Mouse (Mus musculus): ENCODE measurements around the gene Olfr1198. TPM values are rescaled to one million over a fixed set of nuclear protein-coding genes. Genes with fewer than 3 reads are reported as not detected.

The Olfr1198 gene
- polyA plus RNA-seq (2012; ENCODE audit: low replicate concordance) = not detected in 2 replicates

DNA sequence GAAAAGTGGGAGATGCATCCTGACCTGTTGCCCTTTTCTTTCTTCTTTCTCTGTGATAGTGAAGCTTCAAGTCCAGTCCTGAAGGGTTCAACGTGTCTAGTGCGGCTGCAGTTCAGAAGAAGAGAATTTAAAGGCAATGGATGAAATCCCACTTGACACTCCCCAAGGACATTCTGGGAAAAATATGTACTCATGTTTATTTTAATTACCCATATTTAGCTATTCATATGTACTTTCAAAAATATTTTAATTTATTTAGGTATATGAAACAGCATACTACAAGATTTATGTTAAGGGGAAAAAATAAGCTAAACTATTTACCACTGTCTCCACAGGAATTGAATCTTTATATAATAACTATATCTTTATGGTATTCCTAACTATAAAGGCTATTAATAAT is at the start of gene Olfr1198:
TSS of gene Olfr1198 (minus strand) at position 101 of the 400 bp plus-strand sequence.

DNA sequence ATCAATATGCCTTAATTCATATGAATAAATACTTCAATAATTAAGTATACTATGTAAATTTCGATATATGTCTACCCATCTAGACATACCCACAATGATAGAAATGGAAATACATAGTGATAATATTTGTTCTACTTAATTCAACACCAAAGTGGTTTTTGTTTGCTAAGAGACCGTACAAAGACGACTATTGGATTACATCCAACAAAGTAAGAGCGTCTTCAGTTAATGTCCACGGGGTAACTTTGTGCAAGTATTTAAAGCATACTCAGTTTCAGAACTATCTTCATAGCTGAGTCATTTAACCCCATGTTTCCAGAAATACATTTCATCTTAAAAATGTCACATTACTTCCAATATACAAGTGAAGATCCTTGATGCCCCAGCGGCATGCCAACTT is 41.6 kb upstream of the Olfr1198 start, which contains the start of gene Olfr1201:
TSS of gene Olfr1201 (plus strand) at position 301 of the 400 bp plus-strand sequence.

DNA sequence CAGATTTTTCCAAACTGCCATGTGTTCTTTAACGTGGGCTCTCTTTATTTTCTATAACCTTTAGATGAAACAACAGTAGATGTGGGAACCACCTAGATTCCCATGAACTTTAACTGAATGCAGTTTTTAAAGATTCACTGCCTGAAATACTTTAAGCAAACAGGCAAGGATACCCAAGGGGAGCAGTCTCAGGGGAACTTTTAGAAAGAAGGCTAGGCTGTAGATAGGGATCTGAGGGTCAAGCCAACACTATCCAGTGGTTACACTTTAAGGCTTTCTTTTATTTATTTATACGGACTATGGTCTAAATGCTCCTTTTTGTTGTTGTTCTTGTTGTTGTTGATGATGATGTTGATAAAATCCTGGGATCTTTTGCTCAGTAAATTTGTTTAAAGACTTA is 19.2 kb upstream of the Olfr1198 start, which contains the start of gene Olfr1200:
TSS of gene Olfr1200 (minus strand) at position 101 of the 400 bp plus-strand sequence.

DNA sequence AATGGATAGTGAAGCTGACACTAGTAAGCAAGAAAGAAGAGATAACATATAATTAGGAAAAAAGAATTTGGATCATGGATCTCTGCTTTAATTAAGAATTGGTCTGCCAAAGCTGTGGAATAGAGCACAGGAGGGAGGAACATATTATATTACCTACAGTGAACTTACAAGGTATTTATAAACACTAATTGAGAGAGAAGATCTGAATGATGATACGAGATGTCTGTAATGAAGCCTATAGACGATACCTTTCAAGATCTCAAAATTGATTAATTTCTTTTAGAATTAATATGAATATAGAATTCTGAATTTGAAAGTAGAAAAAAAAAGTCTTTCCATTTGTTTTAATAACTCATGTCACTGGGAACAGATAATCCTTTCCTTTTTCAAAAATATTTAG is 9.2 kb upstream of the Olfr1198 start, which contains the start of gene Olfr1199:
TSS of gene Olfr1199 (minus strand) at position 101 of the 400 bp plus-strand sequence.

DNA sequence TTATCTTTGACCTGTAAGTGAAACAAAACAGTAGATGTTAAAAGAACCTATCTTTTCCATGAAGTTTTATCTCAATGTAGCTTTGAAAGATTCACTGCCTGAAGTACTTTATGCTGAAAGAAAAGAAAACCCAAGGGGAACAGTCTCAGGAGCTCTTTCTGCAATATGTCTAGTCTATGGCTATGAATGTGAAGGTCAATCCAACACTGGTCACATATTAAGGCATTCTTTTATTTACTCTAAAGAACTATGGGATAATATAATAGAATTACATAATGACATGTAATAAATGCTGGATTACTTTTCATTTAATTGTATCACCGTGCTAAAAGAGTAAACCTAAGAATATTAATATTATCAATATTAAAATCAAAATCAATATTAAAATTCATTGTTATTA is 18.9 kb downstream of the Olfr1198 start, which contains the start of gene Olfr1197:
TSS of gene Olfr1197 (minus strand) at position 101 of the 400 bp plus-strand sequence.

DNA sequence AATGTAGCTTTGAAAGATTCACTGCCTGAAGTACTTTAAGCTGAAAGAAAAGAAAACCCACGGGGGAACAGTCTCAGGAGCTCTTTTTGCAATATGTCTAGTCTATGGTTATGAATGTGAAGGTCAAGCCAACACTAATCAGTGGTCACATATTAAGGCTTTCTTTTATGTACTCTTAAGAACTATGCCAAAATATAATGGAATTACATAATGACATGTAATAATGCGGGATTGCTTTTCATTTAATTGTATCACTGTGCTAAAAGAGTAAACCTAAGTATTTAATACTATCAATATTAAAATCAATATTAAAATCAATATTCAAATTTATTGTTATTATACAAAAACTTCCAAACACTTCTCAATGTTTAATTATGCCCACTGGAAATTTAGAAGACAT is 46.7 kb downstream of the Olfr1198 start, which contains the start of gene Olfr1196:
TSS of gene Olfr1196 (minus strand) at position 101 of the 400 bp plus-strand sequence.

Other genes with a start within 250 kb of the Olfr1198 start
- gene Olfr1186, start 232.8 kb downstream of the Olfr1198 start, polyA plus RNA-seq (2012; ENCODE audit: low replicate concordance) = not detected in 2 replicates
- not detected in 2 replicates for gene Olfr1188, start 194.4 kb downstream of the Olfr1198 start, polyA plus RNA-seq (2012; ENCODE audit: low replicate concordance)
- not detected in 2 replicates for gene Olfr1189, start 164.9 kb downstream of the Olfr1198 start, polyA plus RNA-seq (2012; ENCODE audit: low replicate concordance)
- not detected in 2 replicates for gene Olfr1191-ps1, start 110.8 kb downstream of the Olfr1198 start, polyA plus RNA-seq (2012; ENCODE audit: low replicate concordance)
- not detected in 2 replicates for gene Olfr1192-ps1, start 102.9 kb downstream of the Olfr1198 start, polyA plus RNA-seq (2012; ENCODE audit: low replicate concordance)
- not detected in 2 replicates for gene Olfr1193, start 75.7 kb downstream of the Olfr1198 start, polyA plus RNA-seq (2012; ENCODE audit: low replicate concordance)
- gene Olfr1195, start 62.2 kb downstream of the Olfr1198 start, polyA plus RNA-seq (2012; ENCODE audit: low replicate concordance) = not detected in 2 replicates
- not detected in 2 replicates for gene Olfr1196, start 46.8 kb downstream of the Olfr1198 start, polyA plus RNA-seq (2012; ENCODE audit: low replicate concordance)
- gene Olfr1197, start 19.0 kb downstream of the Olfr1198 start, polyA plus RNA-seq (2012; ENCODE audit: low replicate concordance) = not detected in 2 replicates
- gene Olfr1199, start 9.1 kb upstream of the Olfr1198 start, polyA plus RNA-seq (2012; ENCODE audit: low replicate concordance) = not detected in 2 replicates
- gene Olfr1200, start 19.1 kb upstream of the Olfr1198 start, polyA plus RNA-seq (2012; ENCODE audit: low replicate concordance) = not detected in 2 replicates
- gene Olfr1201, start 41.7 kb upstream of the Olfr1198 start, polyA plus RNA-seq (2012; ENCODE audit: low replicate concordance) = not detected in 2 replicates
- not detected in 2 replicates for gene Olfr1202, start 63.1 kb upstream of the Olfr1198 start, polyA plus RNA-seq (2012; ENCODE audit: low replicate concordance)
- gene Olfr1205, start 78.4 kb upstream of the Olfr1198 start, polyA plus RNA-seq (2012; ENCODE audit: low replicate concordance) = not detected in 2 replicates
- not detected in 2 replicates for gene Olfr1204, start 97.9 kb upstream of the Olfr1198 start, polyA plus RNA-seq (2012; ENCODE audit: low replicate concordance)
- gene Olfr1206, start 111.9 kb upstream of the Olfr1198 start, polyA plus RNA-seq (2012; ENCODE audit: low replicate concordance) = not detected in 2 replicates
- not detected in 2 replicates for gene Olfr1208, start 150.9 kb upstream of the Olfr1198 start, polyA plus RNA-seq (2012; ENCODE audit: low replicate concordance)
- gene Olfr1209, start 163.8 kb upstream of the Olfr1198 start, polyA plus RNA-seq (2012; ENCODE audit: low replicate concordance) = not detected in 2 replicates
- 0.03 TPM in 1 of 2 replicates, not detected in the other for gene Olfr1211, start 186.7 kb upstream of the Olfr1198 start, polyA plus RNA-seq (2012; ENCODE audit: low replicate concordance)
- gene Olfr1212, start 202.6 kb upstream of the Olfr1198 start, polyA plus RNA-seq (2012; ENCODE audit: low replicate concordance) = not detected in 2 replicates
- gene Gm13762, start 228.9 kb upstream of the Olfr1198 start, polyA plus RNA-seq (2012; ENCODE audit: low replicate concordance) = not detected in 2 replicates
- gene Olfr1214, start 241.3 kb upstream of the Olfr1198 start, polyA plus RNA-seq (2012; ENCODE audit: low replicate concordance) = not detected in 2 replicates